33 mouse cellular contexts compared by ENCODE assay signal in the genomic region with DNA sequence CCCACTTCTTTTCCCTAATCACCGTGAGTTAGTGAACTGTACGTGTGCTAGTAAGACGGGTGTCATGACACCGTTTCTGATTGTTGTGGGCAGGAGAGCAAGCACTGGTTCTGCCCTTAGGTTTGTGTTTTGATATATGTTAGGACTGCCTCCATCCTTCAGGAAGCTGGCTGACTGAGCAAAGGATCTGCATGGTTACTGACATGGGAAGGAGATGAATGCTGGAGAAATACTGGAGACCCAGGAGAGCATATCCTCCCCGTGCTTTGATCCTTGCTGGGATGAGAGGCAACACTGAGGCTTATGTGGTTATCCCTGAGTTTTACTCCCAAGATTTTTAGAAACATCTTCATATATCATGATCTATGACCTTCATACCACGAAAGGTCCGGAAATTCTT.
"Had no signal": no experiment of that assay in that cellular context is flagged by ENCODE, and none has a peak within 500 bp of the region (broad histone marks: within the 10 kb centered on the region; RNA-seq: fewer than 3 reads in every experiment).

No protein-coding gene starts in this region.

- H3K4me2 ChIP-seq: limb, embryonic 12.5 days; limb, embryonic 13.5 days; limb, embryonic 15.5 days; liver, embryonic 11.5 days; liver, embryonic 12.5 days; liver, embryonic 13.5 days; liver, embryonic 15.5 days; lung, embryonic 14.5 days; lung, embryonic 15.5 days; midbrain, embryonic 11.5 days; midbrain, embryonic 12.5 days; midbrain, embryonic 13.5 days; midbrain, embryonic 15.5 days; neural tube, embryonic 12.5 days; neural tube, embryonic 13.5 days had no signal

- H3K36me3 ChIP-seq: limb, embryonic 10.5 days; limb, embryonic 12.5 days; limb, embryonic 13.5 days; limb, embryonic 15.5 days; liver, embryonic 12.5 days; liver, embryonic 13.5 days; liver, embryonic 15.5 days; lung, embryonic 15.5 days; midbrain, embryonic 10.5 days; midbrain, embryonic 12.5 days; midbrain, embryonic 13.5 days; midbrain, embryonic 15.5 days; neural tube, embryonic 12.5 days; neural tube, embryonic 13.5 days had no signal

- H3K9ac ChIP-seq: limb, embryonic 12.5 days; limb, embryonic 13.5 days; limb, embryonic 15.5 days; liver, embryonic 12.5 days; liver, embryonic 13.5 days; liver, embryonic 14.5 days; liver, embryonic 15.5 days; liver, postnatal 0 days; lung, embryonic 14.5 days; lung, embryonic 15.5 days; midbrain, embryonic 12.5 days; midbrain, embryonic 13.5 days; midbrain, embryonic 15.5 days; neural tube, embryonic 12.5 days; neural tube, embryonic 13.5 days had no signal

- DNase-seq: left cerebral cortex, postnatal 4 days; liver; liver, embryonic 13.5 days; liver, postnatal 0 days; lung, adult 18-20 months; lung, adult 2 months; lung, embryonic 14.5 days; lung, postnatal 10 days; lung, postnatal 14 days; lung, postnatal 36 days; lung, postnatal 4 days; midbrain, embryonic 14.5 days had no signal

- ATAC-seq: liver, embryonic 12.5 days; liver, postnatal 0 days; lung, postnatal 0 days; midbrain, embryonic 13.5 days; midbrain, embryonic 15.5 days; midbrain, embryonic 16.5 days had no signal

- H3K27me3 ChIP-seq: limb, embryonic 12.5 days; limb, embryonic 13.5 days; limb, embryonic 15.5 days; liver, embryonic 12.5 days; liver, embryonic 13.5 days; liver, embryonic 15.5 days; lung, embryonic 15.5 days; megakaryocyte, embryonic 14.5 days; midbrain, embryonic 12.5 days; midbrain, embryonic 13.5 days; midbrain, embryonic 15.5 days; neural tube, embryonic 12.5 days; neural tube, embryonic 13.5 days had no signal

- H3K4me1 ChIP-seq: limb, embryonic 10.5 days; limb, embryonic 12.5 days; limb, embryonic 13.5 days; limb, embryonic 15.5 days; liver, embryonic 12.5 days; liver, embryonic 13.5 days; liver, embryonic 15.5 days; lung, embryonic 15.5 days; megakaryocyte, embryonic 14.5 days; midbrain, embryonic 10.5 days; midbrain, embryonic 12.5 days; midbrain, embryonic 13.5 days; midbrain, embryonic 15.5 days; neural tube, embryonic 12.5 days; neural tube, embryonic 13.5 days had no signal

- H3K27ac ChIP-seq: limb, embryonic 10.5 days; limb, embryonic 12.5 days; limb, embryonic 13.5 days; limb, embryonic 15.5 days; liver, embryonic 12.5 days; liver, embryonic 13.5 days; liver, embryonic 14.5 days; liver, embryonic 15.5 days; lung, embryonic 15.5 days; macrophage; midbrain, embryonic 10.5 days; midbrain, embryonic 12.5 days; midbrain, embryonic 13.5 days; midbrain, embryonic 15.5 days; neural tube, embryonic 12.5 days; neural tube, embryonic 13.5 days had no signal

- H3K9me3 ChIP-seq: limb, embryonic 10.5 days; limb, embryonic 12.5 days; limb, embryonic 13.5 days; limb, embryonic 15.5 days; liver, embryonic 12.5 days; liver, embryonic 13.5 days; liver, embryonic 15.5 days; lung, embryonic 15.5 days; megakaryocyte, embryonic 14.5 days; midbrain, embryonic 10.5 days; midbrain, embryonic 12.5 days; midbrain, embryonic 13.5 days; midbrain, embryonic 15.5 days; neural tube, embryonic 12.5 days; neural tube, embryonic 13.5 days had no signal

- H3K4me3 ChIP-seq: limb, embryonic 10.5 days; limb, embryonic 12.5 days; limb, embryonic 13.5 days; limb, embryonic 15.5 days; liver, embryonic 12.5 days; liver, embryonic 13.5 days; liver, embryonic 15.5 days; lung, embryonic 15.5 days; megakaryocyte, embryonic 14.5 days; midbrain, embryonic 10.5 days; midbrain, embryonic 12.5 days; midbrain, embryonic 13.5 days; midbrain, embryonic 15.5 days; myocyte; neural tube, embryonic 12.5 days; neural tube, embryonic 13.5 days had no signal
